Mouse (Mus musculus): ENCODE data around the gene Dab2. TPM values are rescaled to one million over a fixed set of nuclear protein-coding genes. Genes with fewer than 3 reads are reported as not detected.

The Dab2 gene
- polyA plus RNA-seq, 1 experiment from 2014 or later, result 55.6 TPM

GRCm38 (mm10) chr15:6406771-6407170 is 107.2 kb downstream of the Dab2 start:
- Histone ChIP-seq H3K9me3 (ENCODE audit: control insufficient read depth, low read length) (no peaks in the 10 kb centered on the region), H3K27ac (ENCODE audit: low read depth, low read length) (no peak overlapping the region), H3K4me2 (ENCODE audit: low read depth, low read length, severe bottlenecking) (no peak overlapping the region), H3K36me3 (ENCODE audit: control insufficient read depth, insufficient read depth, low read length) (no peaks in the 10 kb centered on the region), H3K27me3 (ENCODE audit: control insufficient read depth, insufficient read depth, low read length) (no peaks in the 10 kb centered on the region), H3K4me3 (ENCODE audit: low read depth, low read length) (no peak overlapping the region), H3K9ac (ENCODE audit: low read length) (no peak overlapping the region), H3K4me1 (replicated peaks; ENCODE audit: control insufficient read depth, insufficient read depth, low read length) (no peaks in the 10 kb centered on the region)
- WGBS, result 88% methylated on average over 6 of the region's 6 CpGs
- no peak for DNase-seq (ENCODE audit: low spot score)
- no peak for ATAC-seq (replicated peaks; ENCODE audit: low FRiP score)

GRCm38 (mm10) chr15:6409031-6409430 is 109.4 kb downstream of the Dab2 start:
- H3K27me3 ChIP-seq (ENCODE audit: control insufficient read depth, insufficient read depth, low read length), result no peaks in the 10 kb centered on the region
- no peak overlapping the region for H3K4me3 ChIP-seq (ENCODE audit: low read depth, low read length)
- no peak overlapping the region for H3K4me2 ChIP-seq (ENCODE audit: low read depth, low read length, severe bottlenecking)
- DNase-seq (ENCODE audit: low spot score) (no peak), ATAC-seq (replicated peaks; ENCODE audit: low FRiP score) (no peak)
- no peak overlapping the region for H3K27ac ChIP-seq (ENCODE audit: low read depth, low read length)
- H3K9ac ChIP-seq (ENCODE audit: low read length), result no peak overlapping the region
- no peaks in the 10 kb centered on the region for H3K9me3 ChIP-seq (ENCODE audit: control insufficient read depth, low read length)
- no peaks in the 10 kb centered on the region for H3K4me1 ChIP-seq (replicated peaks; ENCODE audit: control insufficient read depth, insufficient read depth, low read length)
- WGBS, result 85% methylated on average over 8 of the region's 8 CpGs
- no peaks in the 10 kb centered on the region for H3K36me3 ChIP-seq (ENCODE audit: control insufficient read depth, insufficient read depth, low read length)

GRCm38 (mm10) chr15:6410161-6410560 is 110.6 kb downstream of the Dab2 start:
- no peak for DNase-seq (ENCODE audit: low spot score)
- WGBS, result 97% methylated on average over 3 of the region's 3 CpGs
- Histone ChIP-seq H3K4me3 (ENCODE audit: low read depth, low read length) (no peak overlapping the region), H3K27ac (ENCODE audit: low read depth, low read length) (no peak overlapping the region), H3K4me1 (replicated peaks; ENCODE audit: control insufficient read depth, insufficient read depth, low read length) (no peaks in the 10 kb centered on the region), H3K4me2 (ENCODE audit: low read depth, low read length, severe bottlenecking) (no peak overlapping the region), H3K9me3 (ENCODE audit: control insufficient read depth, low read length) (no peaks in the 10 kb centered on the region), H3K27me3 (ENCODE audit: control insufficient read depth, insufficient read depth, low read length) (no peaks in the 10 kb centered on the region), H3K36me3 (ENCODE audit: control insufficient read depth, insufficient read depth, low read length) (no peaks in the 10 kb centered on the region), H3K9ac (ENCODE audit: low read length) (no peak overlapping the region)
- no peak for ATAC-seq (replicated peaks; ENCODE audit: low FRiP score)

- no peak overlapping the region for H3K4me2 ChIP-seq (ENCODE audit: low read depth, low read length, severe bottlenecking)
- no peaks in the 10 kb centered on the region for H3K36me3 ChIP-seq (ENCODE audit: control insufficient read depth, insufficient read depth, low read length)
- no peaks in the 10 kb centered on the region for H3K4me1 ChIP-seq (replicated peaks; ENCODE audit: control insufficient read depth, insufficient read depth, low read length)
- no peaks in the 10 kb centered on the region for H3K27me3 ChIP-seq (ENCODE audit: control insufficient read depth, insufficient read depth, low read length)
- no peaks in the 10 kb centered on the region for H3K9me3 ChIP-seq (ENCODE audit: control insufficient read depth, low read length)
- WGBS, result 90% methylated on average over 6 of the region's 6 CpGs
- DNase-seq (ENCODE audit: low spot score) (no peak), ATAC-seq (replicated peaks; ENCODE audit: low FRiP score) (no peak)
- no peak overlapping the region for H3K9ac ChIP-seq (ENCODE audit: low read length)
- H3K27ac ChIP-seq (ENCODE audit: low read depth, low read length), result no peak overlapping the region
- H3K4me3 ChIP-seq (ENCODE audit: low read depth, low read length), result no peak overlapping the region
Observed at GRCm38 (mm10) chr15:6411334-6411733, 111.7 kb downstream of the Dab2 start.

- Histone ChIP-seq H3K4me1 (replicated peaks; ENCODE audit: control insufficient read depth, insufficient read depth, low read length) (no peaks in the 10 kb centered on the region), H3K9me3 (ENCODE audit: control insufficient read depth, low read length) (no peaks in the 10 kb centered on the region), H3K27me3 (ENCODE audit: control insufficient read depth, insufficient read depth, low read length) (no peaks in the 10 kb centered on the region), H3K9ac (ENCODE audit: low read length) (no peak overlapping the region), H3K4me3 (ENCODE audit: low read depth, low read length) (no peak overlapping the region), H3K36me3 (ENCODE audit: control insufficient read depth, insufficient read depth, low read length) (no peaks in the 10 kb centered on the region), H3K4me2 (ENCODE audit: low read depth, low read length, severe bottlenecking) (no peak overlapping the region), H3K27ac (ENCODE audit: low read depth, low read length) (no peak overlapping the region)
- 94% methylated on average over 5 of the region's 5 CpGs for WGBS
- no peak for ATAC-seq (replicated peaks; ENCODE audit: low FRiP score)
- no peak for DNase-seq (ENCODE audit: low spot score)
Observed at GRCm38 (mm10) chr15:6415317-6415716, 115.7 kb downstream of the Dab2 start.

- 51% methylated on average over 7 of the region's 7 CpGs for WGBS
- ATAC-seq (replicated peaks; ENCODE audit: low FRiP score), result no peak
- Histone ChIP-seq H3K9ac (ENCODE audit: low read length) (no peak overlapping the region), H3K9me3 (ENCODE audit: control insufficient read depth, low read length) (no peaks in the 10 kb centered on the region), H3K27ac (ENCODE audit: low read depth, low read length) (no peak overlapping the region), H3K4me3 (ENCODE audit: low read depth, low read length) (no peak overlapping the region), H3K36me3 (ENCODE audit: control insufficient read depth, insufficient read depth, low read length) (no peaks in the 10 kb centered on the region), H3K27me3 (ENCODE audit: control insufficient read depth, insufficient read depth, low read length) (no peaks in the 10 kb centered on the region), H3K4me1 (replicated peaks; ENCODE audit: control insufficient read depth, insufficient read depth, low read length) (0 out of 2 replicates have a peak, but pooled peaks cover 1% of the 10 kb centered on the region), H3K4me2 (ENCODE audit: low read depth, low read length, severe bottlenecking) (no peak overlapping the region)
- no peak for DNase-seq (ENCODE audit: low spot score)
Observed at GRCm38 (mm10) chr15:6431777-6432176, 132.2 kb downstream of the Dab2 start.

- no peaks in the 10 kb centered on the region for H3K27me3 ChIP-seq (ENCODE audit: control insufficient read depth, insufficient read depth, low read length)
- H3K4me3 ChIP-seq (ENCODE audit: low read depth, low read length), result no peak overlapping the region
- H3K27ac ChIP-seq (ENCODE audit: low read depth, low read length), result no peak overlapping the region
- H3K4me1 ChIP-seq (replicated peaks; ENCODE audit: control insufficient read depth, insufficient read depth, low read length), result 0 out of 2 replicates have a peak, but pooled peaks cover 1% of the 10 kb centered on the region
- no peak overlapping the region for H3K9ac ChIP-seq (ENCODE audit: low read length)
- ATAC-seq (replicated peaks; ENCODE audit: low FRiP score), result no peak
- no peak overlapping the region for H3K4me2 ChIP-seq (ENCODE audit: low read depth, low read length, severe bottlenecking)
- DNase-seq (ENCODE audit: low spot score), result no peak
- H3K36me3 ChIP-seq (ENCODE audit: control insufficient read depth, insufficient read depth, low read length), result no peaks in the 10 kb centered on the region
- WGBS, result 94% methylated on average over 7 of the region's 7 CpGs
- H3K9me3 ChIP-seq (ENCODE audit: control insufficient read depth, low read length), result no peaks in the 10 kb centered on the region
Observed at GRCm38 (mm10) chr15:6432411-6432810, 132.8 kb downstream of the Dab2 start.

- Histone ChIP-seq H3K36me3 (ENCODE audit: control insufficient read depth, insufficient read depth, low read length) (no peaks in the 10 kb centered on the region), H3K9me3 (ENCODE audit: control insufficient read depth, low read length) (no peaks in the 10 kb centered on the region), H3K9ac (ENCODE audit: low read length) (no peak overlapping the region), H3K27ac (ENCODE audit: low read depth, low read length) (no peak overlapping the region), H3K4me3 (ENCODE audit: low read depth, low read length) (no peak overlapping the region), H3K4me2 (ENCODE audit: low read depth, low read length, severe bottlenecking) (no peak overlapping the region), H3K27me3 (ENCODE audit: control insufficient read depth, insufficient read depth, low read length) (no peaks in the 10 kb centered on the region), H3K4me1 (replicated peaks; ENCODE audit: control insufficient read depth, insufficient read depth, low read length) (0 out of 2 replicates have a peak, but pooled peaks cover 1% of the 10 kb centered on the region)
- DNase-seq (ENCODE audit: low spot score) (no peak), ATAC-seq (replicated peaks; ENCODE audit: low FRiP score) (no peak)
- WGBS, result 90% methylated on average over 7 of the region's 7 CpGs
Observed at GRCm38 (mm10) chr15:6435281-6435680, 135.7 kb downstream of the Dab2 start.

- Histone ChIP-seq H3K9me3 (ENCODE audit: control insufficient read depth, low read length) (no peaks in the 10 kb centered on the region), H3K27ac (ENCODE audit: low read depth, low read length) (no peak overlapping the region), H3K4me2 (ENCODE audit: low read depth, low read length, severe bottlenecking) (no peak overlapping the region), H3K36me3 (ENCODE audit: control insufficient read depth, insufficient read depth, low read length) (no peaks in the 10 kb centered on the region), H3K4me3 (ENCODE audit: low read depth, low read length) (no peak overlapping the region), H3K27me3 (ENCODE audit: control insufficient read depth, insufficient read depth, low read length) (no peaks in the 10 kb centered on the region), H3K4me1 (replicated peaks; ENCODE audit: control insufficient read depth, insufficient read depth, low read length) (0 out of 2 replicates have a peak, but pooled peaks cover 1% of the 10 kb centered on the region), H3K9ac (ENCODE audit: low read length) (no peak overlapping the region)
- WGBS, result 60% methylated on average over 2 of the region's 2 CpGs
- DNase-seq (ENCODE audit: low spot score) (peak; percentile 56), ATAC-seq (replicated peaks; ENCODE audit: low FRiP score) (no peak)
Observed at GRCm38 (mm10) chr15:6435773-6436172, 136.2 kb downstream of the Dab2 start.
